Mouse (Mus musculus): ENCODE results near the gene Gpr68.

Gpr68 gene

DNA sequence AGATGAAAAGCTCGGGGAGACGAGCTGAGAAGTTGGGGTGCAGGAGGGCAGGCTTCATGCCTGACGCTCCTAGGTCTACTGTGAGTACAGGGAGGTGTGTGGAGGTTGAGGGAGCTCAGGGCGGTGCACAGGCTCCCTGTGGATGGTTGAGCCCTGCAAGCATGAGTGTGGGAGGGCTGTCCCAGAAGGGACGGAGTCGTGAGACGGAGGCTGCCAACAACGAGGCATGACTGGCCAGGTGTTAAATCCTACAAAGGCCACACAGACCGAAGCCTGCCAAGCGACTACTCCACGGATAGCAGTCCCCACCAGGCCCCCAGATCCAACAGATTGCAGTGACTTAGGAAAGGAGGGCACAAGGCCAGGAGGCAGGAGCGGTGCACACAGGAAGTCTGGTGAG is 2.7 kb upstream of the Gpr68 start:
- DNase-seq (ENCODE audit: low spot score in 2 of 2) = no peak

DNA sequence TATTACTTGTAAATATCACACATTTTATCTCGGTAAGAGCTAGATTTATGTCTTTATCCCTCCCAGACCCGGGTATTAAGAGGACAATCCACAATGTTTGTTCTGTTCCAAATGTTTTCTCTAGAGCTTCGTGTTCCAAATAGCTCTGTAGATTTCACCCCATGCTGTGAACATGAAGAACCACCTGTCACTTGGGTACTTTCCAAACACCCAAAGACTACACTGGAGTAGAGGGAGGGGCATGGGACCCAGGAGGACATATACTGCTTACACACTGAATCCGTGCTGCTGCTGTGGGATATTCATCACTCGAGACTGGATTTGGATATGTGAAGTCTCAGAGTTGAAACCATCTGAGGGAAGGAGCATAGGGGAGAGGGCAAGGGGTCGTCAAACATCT is 1.8 kb upstream of the Gpr68 start:
- DNase-seq (ENCODE audit: low spot score in 2 of 2) = no peak

DNA sequence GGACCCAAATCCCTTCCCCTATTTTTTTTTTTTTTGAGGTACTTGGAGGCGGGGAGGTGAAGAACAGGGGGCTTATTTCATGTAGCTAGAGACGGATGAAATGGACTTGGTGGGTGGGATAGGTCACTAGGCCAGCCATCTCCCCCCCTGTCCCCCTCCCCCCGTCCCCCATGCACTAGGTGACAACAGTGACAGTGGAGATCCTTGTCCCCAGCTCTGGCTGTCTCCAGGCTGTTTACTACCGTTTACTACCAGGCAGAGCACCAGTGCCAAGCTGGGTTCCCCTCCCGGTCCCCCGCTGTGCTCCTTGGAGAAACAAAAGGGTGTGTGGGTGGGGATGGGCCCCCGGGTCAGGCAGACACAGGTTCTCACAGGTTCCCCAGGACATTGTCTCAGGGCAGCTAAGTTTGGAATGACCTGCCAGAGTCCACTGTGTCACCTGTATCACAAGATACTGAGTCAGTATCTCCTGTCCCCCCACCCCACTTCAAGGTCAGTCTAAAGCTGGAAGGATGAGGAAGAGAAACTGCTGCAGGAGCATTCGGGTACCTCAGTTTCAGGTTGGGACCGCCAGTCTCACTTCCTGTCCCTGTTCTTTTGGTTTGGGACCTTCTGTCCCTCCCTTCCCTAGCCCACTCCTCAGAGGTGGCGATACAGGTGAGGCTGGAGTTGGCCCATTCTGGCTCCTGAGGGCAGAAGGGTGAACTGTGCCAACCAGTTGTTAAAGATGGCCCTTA is 468 bp upstream of the Gpr68 start:
- DNase-seq (ENCODE audit: low spot score in 2 of 2) = no peak

DNA sequence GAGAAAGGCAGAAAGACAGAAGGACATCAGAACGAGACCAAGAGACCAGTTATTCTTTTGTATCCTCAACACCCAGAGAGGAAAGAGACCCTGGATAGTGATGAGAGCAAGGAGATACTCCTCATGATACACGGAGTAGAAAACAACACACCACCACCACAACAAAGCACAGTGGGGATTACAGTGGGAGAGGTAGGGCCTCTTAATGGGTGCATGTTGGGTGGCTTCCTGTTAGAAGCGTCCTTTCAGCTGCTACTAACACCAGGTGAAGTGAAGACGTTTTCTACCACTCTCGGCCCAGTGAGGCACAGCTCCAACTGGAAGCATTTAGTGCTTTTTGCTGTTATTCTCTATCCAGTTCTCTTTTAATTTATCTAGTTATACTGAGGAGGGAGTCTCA is 1.1 kb downstream of the Gpr68 start:
- DNase-seq (ENCODE audit: low spot score in 2 of 2) = no peak

DNA sequence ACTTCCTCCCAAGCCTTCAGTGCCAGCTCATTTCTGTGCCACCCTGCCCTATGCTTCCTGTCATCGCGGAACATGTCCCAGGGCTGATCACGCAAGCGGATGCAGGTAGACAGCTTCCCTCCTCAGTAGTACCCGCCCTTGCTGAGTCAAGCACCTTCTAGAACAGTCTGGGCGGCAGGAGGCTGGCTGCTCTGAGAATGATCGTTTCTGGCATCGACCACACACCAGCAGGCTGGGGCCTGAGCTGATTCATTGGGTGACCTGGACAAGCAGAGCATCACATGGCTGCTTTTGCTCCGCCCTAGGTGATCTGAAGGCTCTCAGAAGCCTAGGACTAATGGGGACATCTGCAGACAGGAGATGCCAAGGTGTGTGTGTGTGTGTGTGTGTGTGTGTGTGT is 4.2 kb downstream of the Gpr68 start:
- DNase-seq (ENCODE audit: low spot score in 2 of 2) = no peak

DNA sequence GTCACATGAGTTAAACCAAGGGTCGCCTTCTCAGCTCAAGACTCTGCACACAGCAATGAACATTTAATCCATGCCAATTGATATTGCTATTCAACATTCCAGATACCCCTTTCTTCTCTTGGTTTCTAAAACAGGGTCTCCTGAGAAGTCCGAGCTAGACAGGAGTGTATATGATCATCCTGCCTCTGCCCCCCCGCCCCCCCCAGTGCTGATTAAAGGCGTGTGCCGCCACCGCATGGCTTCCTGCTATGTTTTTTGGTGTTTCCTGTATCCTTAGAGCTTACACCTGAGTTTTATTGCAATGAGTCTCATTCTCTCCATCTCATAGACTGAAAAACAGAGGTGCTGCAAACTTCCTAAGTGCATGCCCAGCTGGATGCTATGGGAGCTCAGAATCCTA is 6.6 kb downstream of the Gpr68 start:
- DNase-seq (ENCODE audit: low spot score in 2 of 2) = no peak

DNA sequence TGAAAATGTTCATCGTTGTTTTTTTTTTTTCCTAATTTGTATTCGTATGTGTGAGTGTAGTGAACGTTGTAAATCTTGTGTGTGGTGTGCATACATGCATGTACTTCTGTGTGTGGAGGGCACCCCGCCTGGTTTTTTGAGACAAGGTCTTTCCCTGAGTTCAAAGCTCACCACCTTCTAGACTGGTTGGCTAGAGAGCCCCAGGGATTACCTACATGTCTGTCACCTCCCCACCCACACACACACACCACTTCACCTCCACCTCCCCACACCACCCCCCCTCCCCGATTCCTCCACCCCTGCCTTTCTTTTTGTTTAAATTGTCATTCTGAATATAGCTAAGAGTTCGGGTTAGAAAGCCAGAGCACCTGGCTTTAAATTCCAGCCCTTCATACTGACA is 7.1 kb downstream of the Gpr68 start:
- DNase-seq (ENCODE audit: low spot score in 2 of 2) = no peak

DNA sequence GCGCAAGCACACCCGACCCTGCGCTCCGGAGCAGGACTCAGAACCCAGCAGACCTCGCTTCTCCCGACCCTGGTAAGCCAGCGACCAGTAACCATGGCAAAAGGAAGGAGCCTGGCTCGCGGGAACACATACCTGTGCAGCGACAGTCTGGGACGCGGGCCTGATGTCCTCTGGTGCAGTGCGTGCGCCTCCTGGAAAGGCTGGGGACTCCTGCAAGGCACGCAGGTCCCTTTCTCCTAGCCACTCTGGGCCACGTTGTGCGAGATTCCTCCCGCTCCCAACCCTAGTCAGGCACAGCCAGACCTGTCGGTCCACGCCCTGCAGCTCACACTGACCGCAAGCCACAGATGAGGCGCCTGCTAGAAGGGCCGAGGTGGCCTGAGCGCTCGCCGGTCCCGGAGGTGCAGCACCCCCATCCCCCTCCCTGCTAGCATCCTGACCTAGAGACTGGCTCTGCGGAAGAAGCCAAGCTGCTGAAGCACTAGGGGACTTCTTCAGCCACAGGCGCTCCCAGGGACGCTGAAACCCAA is 8.8 kb downstream of the Gpr68 start:
- DNase-seq (ENCODE audit: low spot score in 2 of 2) = no peak

DNA sequence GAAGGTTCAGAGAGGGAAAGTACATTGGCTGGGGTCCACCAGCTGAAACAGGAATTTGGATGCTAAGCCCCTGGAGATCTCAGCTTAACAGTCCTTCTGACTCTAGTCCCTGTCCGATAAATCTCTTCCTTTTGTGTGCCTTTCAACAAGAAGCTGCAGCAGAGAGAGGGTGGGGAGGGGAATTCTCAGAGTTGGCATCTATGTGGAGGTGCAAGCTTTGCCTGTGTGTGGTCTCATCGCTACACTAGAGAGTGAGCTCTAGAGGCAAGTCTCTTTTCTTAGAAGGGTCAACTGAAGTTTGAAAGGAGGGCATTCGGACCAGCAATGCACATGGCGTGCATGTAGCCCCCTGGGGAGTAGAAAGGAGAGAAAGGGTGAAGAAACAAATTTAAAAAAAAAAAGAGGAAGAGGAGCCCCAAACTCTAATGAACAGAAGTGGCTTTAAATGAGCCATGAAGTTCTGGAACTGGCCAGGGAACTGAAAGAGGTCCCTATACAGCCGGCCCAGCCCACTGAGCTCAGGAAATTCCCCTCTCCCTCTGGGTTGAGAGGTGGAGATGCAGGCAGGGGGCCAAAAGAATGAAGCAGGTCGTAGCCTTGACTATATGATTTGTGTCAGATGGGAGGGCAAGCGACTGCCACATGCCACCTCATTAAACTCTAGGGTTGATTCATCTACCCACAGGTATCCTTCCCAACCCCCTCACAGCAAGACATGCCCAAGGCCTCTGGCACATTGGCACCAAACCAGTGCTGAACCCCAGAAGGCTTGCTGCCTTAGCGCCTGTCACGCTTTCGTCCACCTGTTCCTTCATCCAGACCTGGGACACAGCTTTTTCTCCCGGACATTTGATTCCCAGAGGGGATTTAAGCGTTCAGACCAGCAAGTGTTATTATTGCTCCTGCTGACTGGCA is 10.0 kb downstream of the Gpr68 start:
- no peak for DNase-seq (ENCODE audit: low spot score in 2 of 2)

DNA sequence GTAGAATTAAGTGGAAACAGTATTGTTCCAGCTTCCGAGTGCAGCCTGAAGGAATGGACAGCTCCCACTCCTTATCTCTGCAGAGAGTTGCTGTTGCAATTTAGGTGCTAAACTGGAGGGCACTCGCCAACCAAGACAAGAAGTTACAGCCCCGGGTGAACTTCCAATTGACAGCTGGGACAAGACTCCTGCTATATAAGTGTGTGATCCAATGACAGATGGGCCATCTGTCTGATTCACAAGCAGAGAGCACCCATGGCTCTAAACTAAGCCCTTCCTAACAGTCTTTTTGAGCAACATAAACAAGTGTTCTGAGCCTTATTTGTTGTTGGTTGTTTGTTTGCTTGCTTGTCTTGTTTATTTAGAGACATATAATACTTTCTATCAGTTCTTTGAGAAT is 11.3 kb downstream of the Gpr68 start:
- DNase-seq (ENCODE audit: low spot score in 2 of 2) = no peak

DNA sequence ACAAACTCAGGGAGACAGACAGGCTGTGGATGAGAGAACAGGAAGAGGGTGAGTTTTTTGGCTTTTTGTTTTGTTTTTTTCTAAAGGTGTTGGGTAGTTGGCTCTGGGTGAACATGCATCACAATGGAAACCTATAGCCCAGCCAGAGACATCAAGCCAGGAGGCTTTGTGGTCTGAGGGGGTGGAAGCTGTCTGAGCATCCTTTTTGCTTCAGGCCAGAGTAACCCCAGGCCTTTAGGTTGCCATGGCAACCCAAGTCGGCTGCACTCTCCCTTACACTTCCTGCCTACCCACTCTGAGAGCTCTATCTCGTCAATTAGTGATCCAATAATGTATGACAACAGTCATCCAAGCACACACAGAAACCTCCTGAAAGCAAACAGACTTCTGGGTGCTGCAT is 12.5 kb downstream of the Gpr68 start:
- DNase-seq (ENCODE audit: low spot score in 2 of 2) = no peak

DNA sequence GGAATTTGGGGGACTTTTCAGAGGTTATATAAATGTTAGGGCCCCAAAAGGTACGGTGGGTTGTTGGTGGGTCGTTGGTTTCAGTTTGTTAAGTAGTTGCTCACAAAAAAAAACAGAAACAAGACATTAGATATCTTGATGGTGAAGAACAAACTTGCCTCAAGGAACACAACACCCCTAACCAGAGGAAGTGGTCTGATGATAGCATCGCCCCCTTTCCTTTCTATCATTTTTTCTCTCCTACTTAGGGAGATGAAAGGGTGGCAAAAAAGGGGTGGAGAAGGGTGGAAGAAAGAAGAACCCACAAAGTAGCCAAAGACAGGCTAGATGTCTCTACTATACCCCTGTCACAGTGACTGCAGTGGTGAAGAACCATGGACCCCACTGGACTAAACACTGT is 17.4 kb downstream of the Gpr68 start:
- no peak for DNase-seq (ENCODE audit: low spot score in 2 of 2)

DNA sequence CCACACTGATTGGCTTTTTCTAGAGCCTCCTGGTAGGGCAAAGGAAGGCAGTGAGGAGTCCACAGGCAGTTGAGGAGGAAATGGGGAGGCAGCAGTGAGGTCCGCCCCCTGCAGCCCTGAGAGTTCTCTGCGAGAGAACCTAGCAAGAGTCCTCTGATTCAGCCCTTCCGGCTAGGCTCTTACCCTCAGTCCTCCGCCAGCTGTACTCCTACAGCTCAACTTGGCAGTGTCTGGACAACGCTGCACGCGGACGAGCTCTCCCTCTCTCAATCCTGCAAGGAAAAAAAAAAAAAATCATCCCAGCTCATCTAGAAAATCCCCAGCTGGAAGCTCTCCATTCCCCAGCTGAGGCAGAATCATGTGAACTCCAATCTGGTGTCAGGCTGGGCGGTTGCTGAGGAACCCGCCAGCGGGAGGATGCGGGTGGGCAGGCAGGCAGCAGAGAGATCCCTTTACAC is 20.2 kb downstream of the Gpr68 start:
- DNase-seq (ENCODE audit: low spot score in 2 of 2) = peak; percentile 28 to 45

DNA sequence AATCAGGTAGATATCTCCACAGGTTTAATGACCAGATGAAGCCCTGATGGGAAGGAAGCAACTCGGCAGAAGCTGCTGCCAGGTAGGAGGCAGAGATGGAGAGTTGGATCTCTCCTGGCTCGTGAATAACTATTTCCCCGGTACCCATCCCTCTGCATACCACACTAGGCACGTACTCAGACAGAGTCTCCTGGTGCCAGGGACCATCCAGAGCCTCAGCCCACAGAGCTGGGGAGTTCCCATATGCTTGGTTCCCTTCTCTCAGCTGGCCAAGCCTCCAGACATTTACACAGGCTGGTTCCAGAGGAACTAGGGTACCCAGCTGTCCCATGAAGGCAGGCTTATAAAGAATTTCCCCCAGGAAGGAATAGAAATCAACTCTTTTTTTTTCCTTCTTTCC is 21.1 kb downstream of the Gpr68 start:
- no peak for DNase-seq (ENCODE audit: low spot score in 2 of 2)

DNA sequence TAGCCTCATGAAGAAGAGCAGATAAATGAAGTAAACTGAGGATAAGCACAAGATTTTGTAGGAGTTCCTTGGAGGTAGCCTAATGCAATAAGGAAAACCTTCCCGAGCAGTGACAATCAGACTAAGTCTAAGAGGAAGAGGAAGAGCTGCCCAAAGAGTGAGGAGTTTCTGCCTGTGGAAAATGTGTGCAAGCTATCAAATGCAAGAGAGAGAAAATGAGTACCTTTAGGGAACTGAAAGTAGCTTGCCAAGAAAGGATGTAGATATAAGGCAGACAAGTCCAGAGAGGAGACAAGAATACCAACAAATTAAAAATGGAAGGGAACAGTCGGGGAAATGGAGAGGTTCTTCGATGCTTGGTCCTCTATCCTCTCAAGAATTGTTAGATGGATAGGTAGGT is 22.4 kb downstream of the Gpr68 start:
- no peak for DNase-seq (ENCODE audit: low spot score in 2 of 2)

DNA sequence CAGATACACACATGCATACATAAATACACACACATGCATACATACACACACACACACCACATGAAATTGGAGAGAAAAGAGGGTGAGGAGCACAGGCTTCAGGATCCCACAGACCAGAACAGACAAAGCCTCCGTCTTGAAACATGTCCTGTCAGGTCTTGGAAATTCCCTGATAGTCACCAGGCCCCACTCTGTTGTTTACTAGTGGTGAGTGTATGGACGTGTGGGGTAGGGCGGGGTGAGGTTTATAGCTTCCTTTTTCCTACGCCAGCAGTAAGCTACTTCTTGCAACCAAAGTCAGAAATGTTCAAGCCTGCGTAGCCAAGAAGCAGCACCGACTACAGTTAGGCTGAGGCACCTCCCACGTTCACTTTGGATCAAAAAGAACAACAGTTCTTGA is 24.8 kb downstream of the Gpr68 start:
- peak in 1 of 2 experiments; percentile 17 for DNase-seq (ENCODE audit: low spot score in 2 of 2)

DNA sequence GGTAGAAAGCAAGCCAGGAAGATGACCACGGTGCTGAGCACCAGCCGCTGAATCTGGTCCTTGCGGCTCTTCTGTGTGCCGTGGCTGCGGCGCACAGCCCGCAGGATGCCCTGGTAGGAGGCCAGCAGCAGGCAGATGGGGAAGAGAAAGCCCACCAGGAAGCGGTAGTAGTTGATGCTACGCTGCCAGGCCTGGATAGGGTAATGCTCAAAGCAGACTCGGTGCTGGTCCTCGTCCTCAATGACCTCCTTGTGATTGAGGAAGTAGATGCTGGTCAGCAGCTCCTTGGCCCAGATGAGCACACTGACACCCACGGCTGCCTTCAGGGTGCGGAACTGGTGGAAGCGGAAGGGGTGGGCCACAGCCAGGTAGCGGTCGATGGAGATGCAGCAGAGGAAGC is 29.4 kb downstream of the Gpr68 start:
- DNase-seq (ENCODE audit: low spot score in 2 of 2) = peak in 1 of 2 experiments; percentile 11

DNA sequence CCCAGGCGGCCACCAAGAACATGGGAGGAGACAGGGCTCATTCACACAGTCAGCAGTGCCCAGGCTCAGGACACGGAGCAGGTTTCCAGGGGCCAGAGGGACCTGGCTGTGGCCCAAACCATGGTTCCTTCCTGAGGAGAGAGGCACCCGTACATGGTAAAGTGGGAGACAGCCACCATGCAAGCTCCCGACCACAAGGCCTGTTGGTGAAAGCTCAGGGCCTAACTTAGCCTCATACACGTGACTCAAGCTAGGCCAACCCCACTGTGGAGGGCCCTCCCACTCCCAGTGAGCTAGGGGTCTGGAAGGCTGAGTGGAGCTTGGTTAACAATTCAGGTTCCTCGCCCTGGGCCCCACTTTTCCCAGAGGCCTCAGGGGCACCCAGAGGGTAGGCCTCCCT is 30.1 kb downstream of the Gpr68 start:
- no peak for DNase-seq (ENCODE audit: low spot score in 2 of 2)

DNA sequence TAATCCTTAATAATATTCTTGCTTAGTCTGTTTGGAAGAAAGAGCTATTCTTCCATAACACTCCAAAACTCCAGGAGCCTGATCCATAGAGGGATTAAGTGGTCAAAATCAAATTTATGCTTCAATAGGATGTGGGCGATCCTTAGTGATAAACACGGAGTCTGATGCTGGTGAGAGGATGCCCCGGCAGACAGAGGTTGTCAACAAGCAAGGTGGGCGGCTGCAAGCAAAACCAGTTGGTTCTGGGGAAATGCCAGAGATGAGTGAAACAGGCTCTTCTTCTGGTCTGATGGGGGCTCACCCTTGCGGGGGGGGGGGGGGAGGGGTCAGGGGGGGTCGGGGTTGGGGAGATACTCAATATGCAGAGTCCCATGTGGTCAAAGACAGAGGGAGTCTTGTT is 32.0 kb downstream of the Gpr68 start:
- no peak for DNase-seq (ENCODE audit: low spot score in 2 of 2)

DNA sequence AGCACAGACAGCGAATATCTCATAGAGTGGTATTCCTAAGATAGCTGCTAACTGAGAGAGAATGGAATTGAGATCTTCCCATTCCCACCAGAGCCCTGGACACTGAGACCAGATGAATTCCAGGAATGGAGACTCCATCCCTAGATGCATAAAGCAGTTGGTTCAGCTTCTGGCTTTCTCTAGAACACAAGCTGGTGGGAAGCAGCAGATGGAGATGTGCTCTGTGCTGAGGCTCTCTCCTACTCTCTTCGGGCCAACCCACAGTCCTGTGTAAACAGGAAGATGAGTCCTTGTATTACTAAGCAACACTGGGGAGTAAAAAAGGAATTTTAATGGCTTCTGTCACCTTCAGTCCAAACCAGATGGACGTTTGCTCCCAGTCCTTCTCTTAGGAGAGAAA is 32.4 kb downstream of the Gpr68 start:
- DNase-seq (ENCODE audit: low spot score in 2 of 2) = no peak

DNA sequence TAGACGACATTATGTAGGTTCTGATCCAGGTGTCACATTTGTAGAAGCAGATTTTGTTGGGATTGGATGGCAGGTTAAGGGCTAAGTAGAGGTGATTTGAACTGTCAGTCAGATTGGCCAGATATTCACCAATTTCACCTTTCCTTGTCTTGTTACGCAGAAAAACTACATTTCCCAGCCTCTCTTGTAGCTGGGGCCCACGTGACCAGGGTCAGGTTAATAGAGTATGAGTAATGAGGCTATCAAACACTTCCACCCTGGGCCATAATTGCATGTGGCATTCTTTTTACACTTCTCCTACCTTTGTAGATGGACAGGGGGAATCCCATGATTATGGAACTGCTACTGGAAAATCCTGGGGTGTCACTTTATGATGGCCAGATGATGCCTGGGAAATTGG is 34.4 kb downstream of the Gpr68 start:
- no peak for DNase-seq (ENCODE audit: low spot score in 2 of 2)

DNA sequence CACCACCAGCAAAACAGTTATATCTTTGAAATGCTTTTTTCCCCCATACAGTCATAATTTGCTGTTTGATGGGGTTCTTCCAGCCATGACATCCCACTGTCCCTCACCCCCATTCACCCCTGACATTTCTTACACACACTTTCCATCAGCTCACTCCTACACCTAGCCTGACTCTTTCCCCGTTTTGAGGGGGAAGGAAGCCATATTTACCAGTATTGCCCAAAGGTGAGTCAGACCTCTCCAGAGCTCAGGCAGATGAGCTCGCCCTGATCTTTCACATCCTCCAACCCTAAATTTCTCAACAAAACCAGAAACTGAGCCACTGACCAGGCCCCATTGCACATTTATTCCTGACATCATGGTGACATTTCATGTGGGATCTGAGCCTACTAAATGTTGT is 36.2 kb downstream of the Gpr68 start:
- DNase-seq (ENCODE audit: low spot score in 2 of 2) = no peak

DNA sequence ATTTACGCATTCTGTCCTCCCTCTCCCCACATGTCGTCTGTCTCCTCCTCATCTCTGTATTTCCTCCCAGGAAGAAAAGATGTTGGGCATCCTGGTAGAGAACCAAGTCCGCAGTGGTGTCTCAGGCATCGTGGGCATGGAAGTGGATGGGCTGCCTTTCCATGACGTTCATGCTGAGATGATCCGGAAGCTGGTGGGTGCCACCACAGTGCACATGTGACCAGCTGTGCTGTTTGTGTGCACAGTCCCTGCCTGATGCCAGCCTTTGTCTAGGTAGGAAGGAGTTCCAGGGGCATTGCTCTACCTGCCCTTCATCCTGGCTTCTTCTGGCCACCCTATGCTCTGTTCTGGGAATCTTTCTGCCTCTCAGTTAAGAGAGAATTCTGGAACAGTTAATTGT is 36.8 kb downstream of the Gpr68 start:
- DNase-seq (ENCODE audit: low spot score in 2 of 2) = no peak
